ENCODE assay signal across 8 mouse cellular contexts in the genomic region with DNA sequence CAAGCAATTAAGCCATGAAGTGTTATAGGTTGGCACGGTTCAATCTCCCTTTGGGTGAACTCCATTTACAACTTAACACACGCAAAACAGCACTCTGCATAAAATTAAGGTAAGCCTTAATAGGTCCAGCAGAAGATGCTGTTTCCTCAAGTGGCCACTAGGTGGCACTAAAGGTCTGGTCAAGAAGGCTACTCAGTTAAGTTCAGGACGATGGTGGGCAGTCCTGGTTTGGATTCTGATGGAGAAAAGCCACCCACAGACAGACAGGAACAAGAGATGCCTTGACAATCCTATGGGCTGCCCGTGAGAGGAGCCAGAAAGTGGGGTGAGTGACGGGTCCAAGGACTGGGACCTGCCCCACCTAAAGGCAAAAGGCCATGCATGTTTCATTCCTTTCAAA. TPM values are rescaled to one million over a fixed set of nuclear protein-coding genes. Genes with fewer than 3 reads are reported as not detected.
DNase-seq lines count a peak whose midpoint lies in the region; ATAC-seq and TF ChIP-seq lines count a peak whose summit lies in the region.

No protein-coding gene starts in this region.

- no peak overlapping the region for H3K4me2 ChIP-seq in forebrain, embryonic 16.5 days (ENCODE audit: low read length)
- no peak overlapping the region for H3K4me2 ChIP-seq in hindbrain, embryonic 12.5 days (replicated peaks)

- H3K4me1 ChIP-seq in cerebellum, adult 2 months (ENCODE audit: control insufficient read depth, insufficient read depth, low read length): no peaks in the 10 kb centered on the region
- no peaks in the 10 kb centered on the region for H3K4me1 ChIP-seq in forebrain, embryonic 16.5 days (replicated peaks; ENCODE audit: control insufficient read depth, insufficient read depth, low read length)
- no peaks in the 10 kb centered on the region for H3K4me1 ChIP-seq in hindbrain, embryonic 12.5 days

- peak; percentile 66 for ATAC-seq in forebrain, embryonic 16.5 days
- ATAC-seq in hindbrain, embryonic 12.5 days (ENCODE audit: low FRiP score): peak; percentile 72
- ATAC-seq in megakaryocyte-erythroid progenitor cell, adult 5-6 weeks (replicated peaks; ENCODE audit: low FRiP score, low TSS enrichment, poor library complexity, severe bottlenecking): peak; percentile 77

- TF ChIP-seq POLR2A in cerebellum, adult 2 months (IDR thresholded peaks at IDR 0.05; ENCODE audit: borderline replicate concordance, insufficient read depth, low read length): no peak

- DNase-seq in Muller cell, postnatal 12 days (ENCODE audit: inconsistent ontology term): peak; percentile 57
- peak; percentile 57 to 68 for DNase-seq in cerebellum, adult 2 months
- DNase-seq in layer of hippocampus, postnatal 25 days (ENCODE audit: extremely low spot score in 1 of 2, low spot score in 1 of 2): peak; percentile 55 to 82
- DNase-seq in right cerebral cortex, postnatal 10 days (ENCODE audit: low spot score in 2 of 2): peak; percentile 68 to 79
- peak; percentile 35 for DNase-seq in urinary bladder, postnatal 10 days (ENCODE audit: low spot score)

- no peaks in the 10 kb centered on the region for H3K9me3 ChIP-seq in forebrain, embryonic 16.5 days (ENCODE audit: control insufficient read depth, low read length)
- H3K9me3 ChIP-seq in hindbrain, embryonic 12.5 days (replicated peaks): no peaks in the 10 kb centered on the region

- no peak overlapping the region for H3K4me3 ChIP-seq in cerebellum, adult 2 months (replicated peaks; ENCODE audit: insufficient read depth, low read depth, low read length)
- no peak overlapping the region for H3K4me3 ChIP-seq in forebrain, embryonic 16.5 days (replicated peaks; ENCODE audit: low read length)
- H3K4me3 ChIP-seq in hindbrain, embryonic 12.5 days: no peak overlapping the region

- no peak overlapping the region for H3K9ac ChIP-seq in forebrain, embryonic 16.5 days (replicated peaks; ENCODE audit: low read depth, low read length)
- H3K9ac ChIP-seq in hindbrain, embryonic 12.5 days: no peak overlapping the region

- no peak overlapping the region for H3K27ac ChIP-seq in cerebellum, adult 2 months (ENCODE audit: insufficient read depth, low read length)
- no peak overlapping the region for H3K27ac ChIP-seq in forebrain, embryonic 16.5 days (ENCODE audit: low read length)
- no peak overlapping the region for H3K27ac ChIP-seq in hindbrain, embryonic 12.5 days

- TF ChIP-seq CTCF in cerebellum, adult 2 months (IDR thresholded peaks at IDR 0.05; ENCODE audit: borderline replicate concordance, insufficient read depth, low read depth, low read length): peak; percentile 86

- no peaks in the 10 kb centered on the region for H3K27me3 ChIP-seq in cerebellum, adult 2 months (ENCODE audit: control insufficient read depth, insufficient read depth, low read length)
- H3K27me3 ChIP-seq in forebrain, embryonic 16.5 days (replicated peaks; ENCODE audit: control insufficient read depth, insufficient read depth, low read length): no peaks in the 10 kb centered on the region
- H3K27me3 ChIP-seq in hindbrain, embryonic 12.5 days: no peaks in the 10 kb centered on the region

- H3K36me3 ChIP-seq in forebrain, embryonic 16.5 days (ENCODE audit: control insufficient read depth, insufficient read depth): no peaks in the 10 kb centered on the region
- H3K36me3 ChIP-seq in hindbrain, embryonic 12.5 days: no peaks in the 10 kb centered on the region

- 3% methylated on average over 5 of the region's 5 CpGs for WGBS in cerebellum, adult 2 months
- 3% methylated on average over 5 of the region's 5 CpGs for WGBS in forebrain, embryonic 16.5 days
- WGBS in hindbrain, embryonic 12.5 days: 10% methylated on average over 5 of the region's 5 CpGs

RNA-seq across cellular contexts. Expression of a gene that starts 13.6 kb away (rescaled TPM):
- 0.46 and 1.8 TPM in 2 replicates for polyA plus RNA-seq in cerebellum, adult 2 months (2012; rRNA removed)
- polyA plus RNA-seq in forebrain, embryonic 16.5 days (2015; fragmentation: Nextera tagmentation; extraction: Ambion mirVana): not detected in 2 replicates
- polyA plus RNA-seq in hindbrain, embryonic 12.5 days (2016; fragmentation: Nextera tagmentation; extraction: Ambion mirVana): 0.48 TPM in 1 of 2 replicates, not detected in the other
- total RNA-seq in layer of hippocampus, postnatal 25 days (2021): under 1 TPM in 1 of 2 experiments, not detected in 1; 0.22 TPM
- not detected in 2 replicates for total RNA-seq in megakaryocyte-erythroid progenitor cell, adult 5-6 weeks (2014; fragmentation: Nextera tagmentation)
- not detected in 2 replicates for total RNA-seq in megakaryocyte-erythroid progenitor cell, adult 5-6 weeks (2017)

RNA-seq across cellular contexts. Expression of a gene that starts 15.3 kb away (rescaled TPM):
- 0.08 and 0.16 TPM in 2 replicates for polyA plus RNA-seq in cerebellum, adult 2 months (2012; rRNA removed)
- polyA plus RNA-seq in forebrain, embryonic 16.5 days (2015; fragmentation: Nextera tagmentation; extraction: Ambion mirVana): 0.34 TPM in 1 of 2 replicates, not detected in the other
- 0.20 and 0.23 TPM in 2 replicates for polyA plus RNA-seq in hindbrain, embryonic 12.5 days (2016; fragmentation: Nextera tagmentation; extraction: Ambion mirVana)
- under 1 TPM; 0.16 to 0.27 TPM for total RNA-seq in layer of hippocampus, postnatal 25 days (2021)
- not detected in 2 replicates for total RNA-seq in megakaryocyte-erythroid progenitor cell, adult 5-6 weeks (2014; fragmentation: Nextera tagmentation)
- total RNA-seq in megakaryocyte-erythroid progenitor cell, adult 5-6 weeks (2017): not detected in 2 replicates

RNA-seq across cellular contexts. Expression of a gene that starts 18.2 kb away (rescaled TPM):
- polyA plus RNA-seq in cerebellum, adult 2 months (2012; rRNA removed): 98.6 and 108 TPM in 2 replicates
- 109 and 117 TPM in 2 replicates for polyA plus RNA-seq in forebrain, embryonic 16.5 days (2015; fragmentation: Nextera tagmentation; extraction: Ambion mirVana)
- polyA plus RNA-seq in hindbrain, embryonic 12.5 days (2016; fragmentation: Nextera tagmentation; extraction: Ambion mirVana): 118 and 132 TPM in 2 replicates
- total RNA-seq in layer of hippocampus, postnatal 25 days (2021): 100 to 1,000 TPM; 205 to 206 TPM
- 40.4 and 44.0 TPM in 2 replicates for total RNA-seq in megakaryocyte-erythroid progenitor cell, adult 5-6 weeks (2014; fragmentation: Nextera tagmentation)
- total RNA-seq in megakaryocyte-erythroid progenitor cell, adult 5-6 weeks (2017): 26.4 and 51.9 TPM in 2 replicates

RNA-seq across cellular contexts. Expression of a gene that starts 41.0 kb away (rescaled TPM):
- polyA plus RNA-seq in cerebellum, adult 2 months (2012; rRNA removed): 5.5 and 8.2 TPM in 2 replicates
- 0.38 and 0.82 TPM in 2 replicates for polyA plus RNA-seq in forebrain, embryonic 16.5 days (2015; fragmentation: Nextera tagmentation; extraction: Ambion mirVana)
- polyA plus RNA-seq in hindbrain, embryonic 12.5 days (2016; fragmentation: Nextera tagmentation; extraction: Ambion mirVana): 1.2 and 1.8 TPM in 2 replicates
- total RNA-seq in layer of hippocampus, postnatal 25 days (2021): 1 to 10 TPM; 5.4 to 8.8 TPM
- 0.37 and 4.9 TPM in 2 replicates for total RNA-seq in megakaryocyte-erythroid progenitor cell, adult 5-6 weeks (2014; fragmentation: Nextera tagmentation)
- total RNA-seq in megakaryocyte-erythroid progenitor cell, adult 5-6 weeks (2017): 0.57 and 1.4 TPM in 2 replicates

RNA-seq across cellular contexts. Expression of a gene that starts 49.8 kb away (rescaled TPM):
- 69.3 and 74.5 TPM in 2 replicates for polyA plus RNA-seq in cerebellum, adult 2 months (2012; rRNA removed)
- polyA plus RNA-seq in forebrain, embryonic 16.5 days (2015; fragmentation: Nextera tagmentation; extraction: Ambion mirVana): 33.7 and 36.0 TPM in 2 replicates
- 33.8 and 34.8 TPM in 2 replicates for polyA plus RNA-seq in hindbrain, embryonic 12.5 days (2016; fragmentation: Nextera tagmentation; extraction: Ambion mirVana)
- total RNA-seq in layer of hippocampus, postnatal 25 days (2021): 10 to 100 TPM; 31.3 to 39.8 TPM
- total RNA-seq in megakaryocyte-erythroid progenitor cell, adult 5-6 weeks (2014; fragmentation: Nextera tagmentation): 6.0 and 18.0 TPM in 2 replicates
- total RNA-seq in megakaryocyte-erythroid progenitor cell, adult 5-6 weeks (2017): 5.2 and 10.6 TPM in 2 replicates
